10 mouse cellular contexts compared by ENCODE assay signal in the genomic region with DNA sequence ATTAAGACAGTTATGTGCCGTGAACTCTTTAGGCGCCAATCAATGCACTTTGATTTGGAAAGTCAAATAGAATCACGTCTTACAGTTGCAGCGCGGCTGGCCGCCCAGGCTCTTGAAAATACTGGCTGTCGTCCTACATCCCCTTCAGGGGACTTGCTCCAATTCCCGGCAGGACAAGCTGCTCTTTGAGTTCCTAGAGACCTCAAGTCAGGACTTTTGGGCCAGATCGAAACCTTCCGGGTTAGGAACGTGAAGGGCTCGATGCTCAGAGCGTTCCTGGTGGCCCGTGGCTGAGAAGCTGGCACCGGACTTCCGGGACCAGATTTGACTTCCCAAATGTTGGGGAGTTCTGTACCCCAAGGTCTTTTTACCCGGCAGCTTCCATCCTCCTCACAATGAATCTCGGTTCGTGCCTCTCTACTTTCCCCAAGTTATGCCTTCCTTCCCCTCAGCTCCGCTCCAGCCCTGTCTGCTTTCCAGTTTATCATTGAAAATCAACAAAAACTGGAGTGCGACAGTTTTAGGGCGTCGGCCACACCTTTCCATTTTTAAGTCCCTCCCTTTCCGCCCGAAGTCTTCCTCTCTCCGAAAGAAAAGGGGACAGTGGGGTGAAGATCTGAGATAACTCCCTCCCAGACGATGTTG. TPM values are rescaled to one million over a fixed set of nuclear protein-coding genes. Genes with fewer than 3 reads are reported as not detected.
DNase-seq lines count a peak whose midpoint lies in the region; ATAC-seq and TF ChIP-seq lines count a peak whose summit lies in the region.
"Had no signal": no experiment of that assay in that cellular context is flagged by ENCODE, and none has a peak within 500 bp of the region (broad histone marks: within the 10 kb centered on the region; RNA-seq: fewer than 3 reads in every experiment).

No protein-coding gene starts in this region.

- peaks cover 23% of the 10 kb centered on the region for H3K4me1 ChIP-seq in heart, embryonic 12.5 days (replicated peaks)
- peaks cover 51% of the 10 kb centered on the region for H3K4me1 ChIP-seq in E14TG2a.4 (replicated peaks; ENCODE audit: low read depth, low read length)
- peaks cover 26% of the 10 kb centered on the region for H3K4me1 ChIP-seq in forebrain, embryonic 12.5 days
- H3K4me1 ChIP-seq in limb, embryonic 15.5 days = peaks cover 43% of the 10 kb centered on the region

- DNase-seq in heart, adult 8-10 months (ENCODE audit: low spot score) = no peak
- DNase-seq in right cerebral cortex, postnatal 14 days = no peak
- DNase-seq in thymus, postnatal 25 days = no peak
- DNase-seq in spleen, postnatal 36 days (ENCODE audit: low spot score in 2 of 2) = no peak
- DNase-seq: layer of hippocampus, adult 9-11 months had no signal

- no peak overlapping the region for H3K27ac ChIP-seq in heart, embryonic 12.5 days (ENCODE audit: poor library complexity, severe bottlenecking)
- H3K27ac ChIP-seq in forebrain, embryonic 12.5 days = no peak overlapping the region
- no peak overlapping the region for H3K27ac ChIP-seq in limb, embryonic 15.5 days

- no peak for TF ChIP-seq CTCF in E14TG2a.4 (conservative IDR thresholded peaks at IDR 0.05; ENCODE audit: low read length)

- no peaks in the 10 kb centered on the region; the same call in 1 of the 2 replicates for H3K9me3 ChIP-seq in heart, embryonic 12.5 days (replicated peaks)
- H3K9me3 ChIP-seq in E14TG2a.4 (ENCODE audit: low read length) = no peaks in the 10 kb centered on the region
- H3K9me3 ChIP-seq in forebrain, embryonic 12.5 days = no peaks in the 10 kb centered on the region
- H3K9me3 ChIP-seq in limb, embryonic 15.5 days = no peaks in the 10 kb centered on the region

- under 1% methylated on average over 27 of the region's 27 CpGs for WGBS in heart, embryonic 12.5 days
- under 1% methylated on average over 27 of the region's 27 CpGs for WGBS in forebrain, embryonic 12.5 days
- 2% methylated on average over 27 of the region's 27 CpGs for WGBS in limb, embryonic 15.5 days

- ATAC-seq in heart, embryonic 12.5 days (ENCODE audit: insufficient number of reproducible peaks, low FRiP score) = no peak
- no peak for ATAC-seq in forebrain, embryonic 12.5 days (ENCODE audit: low FRiP score)
- ATAC-seq in limb, embryonic 15.5 days (ENCODE audit: insufficient number of reproducible peaks, low FRiP score, low TSS enrichment, low read depth) = no peak
- ATAC-seq: CD4-positive, CD25-positive, alpha-beta regulatory T cell, adult 4 months had no signal

- peak overlapping the region; percentile 42 for H3K4me2 ChIP-seq in heart, embryonic 12.5 days
- H3K4me2 ChIP-seq in forebrain, embryonic 12.5 days = peak overlapping the region; percentile 27; the same call in 1 of the 2 replicates
- H3K4me2 ChIP-seq in limb, embryonic 15.5 days = peak overlapping the region; percentile 38

- peak overlapping the region; percentile 15; the same call in 1 of the 2 replicates for H3K4me3 ChIP-seq in heart, embryonic 12.5 days
- peak overlapping the region; percentile 20; the same call in 1 of the 2 replicates for H3K4me3 ChIP-seq in E14TG2a.4 (replicated peaks; ENCODE audit: low read length)
- 0 out of 2 replicates have a peak overlapping the region, but pooled peaks have one; percentile 3 for H3K4me3 ChIP-seq in forebrain, embryonic 12.5 days (replicated peaks)
- H3K4me3 ChIP-seq in limb, embryonic 15.5 days = peak overlapping the region; percentile 27

- no peaks in the 10 kb centered on the region for H3K36me3 ChIP-seq in heart, embryonic 12.5 days
- H3K36me3 ChIP-seq in E14TG2a.4 (ENCODE audit: insufficient read depth, low read length) = no peaks in the 10 kb centered on the region
- H3K36me3 ChIP-seq in forebrain, embryonic 12.5 days (replicated peaks) = no peaks in the 10 kb centered on the region
- no peaks in the 10 kb centered on the region for H3K36me3 ChIP-seq in limb, embryonic 15.5 days

- no peak overlapping the region for H3K9ac ChIP-seq in heart, embryonic 12.5 days
- no peak overlapping the region for H3K9ac ChIP-seq in forebrain, embryonic 12.5 days
- no peak overlapping the region for H3K9ac ChIP-seq in limb, embryonic 15.5 days

- H3K27me3 ChIP-seq in heart, embryonic 12.5 days (replicated peaks) = peaks cover 91% of the 10 kb centered on the region
- peaks cover 94% of the 10 kb centered on the region for H3K27me3 ChIP-seq in E14TG2a.4 (ENCODE audit: insufficient read depth, low read length)
- peaks cover 94% of the 10 kb centered on the region for H3K27me3 ChIP-seq in forebrain, embryonic 12.5 days
- H3K27me3 ChIP-seq in limb, embryonic 15.5 days = peaks cover 85% of the 10 kb centered on the region

RNA-seq across cellular contexts. Expression of gene Satb2, which starts 2.3 kb away (rescaled TPM):
- 0.10 and 0.22 TPM in 2 replicates for polyA plus RNA-seq in heart, embryonic 12.5 days (2016; fragmentation: Nextera tagmentation; extraction: Ambion mirVana)
- total RNA-seq in heart, adult 8-10 months (2022) = under 1 TPM; 0.32 to 0.66 (median 0.46) TPM
- polyA plus RNA-seq in forebrain, embryonic 12.5 days (2016; fragmentation: Nextera tagmentation; extraction: Ambion mirVana) = 2.5 and 2.6 TPM in 2 replicates
- polyA plus RNA-seq in limb, embryonic 15.5 days (2015; fragmentation: Nextera tagmentation; extraction: Ambion mirVana) = 4.3 and 5.6 TPM in 2 replicates
- polyA plus RNA-seq: CD4-positive, CD25-positive, alpha-beta regulatory T cell, adult 4 months had no signal
